Mouse (Mus musculus): ENCODE measurements around the gene Qrich2.

GRCm38 (mm10) chr11:116480975-116481374 is 14.9 kb upstream of the Qrich2 start:
- TF ChIP-seq CTCF (IDR thresholded peaks at IDR 0.05; ENCODE audit: low read depth, low read length) (no peak), POLR2A (IDR thresholded peaks at IDR 0.05; ENCODE audit: insufficient read depth, low read length) (no peak), EP300 (IDR thresholded peaks at IDR 0.05; ENCODE audit: insufficient read depth, low read depth, low read length) (no peak)

Measured in ES-Bruce4 (cell line).